Mouse (Mus musculus) myocyte (in vitro differentiated cells): ENCODE results near the gene Dhps. TPM values are rescaled to one million over a fixed set of nuclear protein-coding genes. Genes with fewer than 3 reads are reported as not detected.

ENCODE experiments used
- H3K27me3 ChIP-seq: one replicate; pipeline ENCODE4 v1.6.1; 2011; ENCODE audit not compliant: control insufficient read depth, insufficient read depth, insufficient read length
- H3K36me3 ChIP-seq: one replicate; pipeline ENCODE4 v1.6.1; 2011; ENCODE audit not compliant: control insufficient read depth, insufficient read depth
- H3K4me2 ChIP-seq: one replicate; pipeline ENCODE4 v1.6.1; 2011; ENCODE audit warnings: low read depth, control low read depth
- H3K4me3 ChIP-seq: one replicate; pipeline ENCODE4 v1.5.1; 2011; ENCODE audit warnings: mild to moderate bottlenecking, control low read depth, moderate library complexity
- H3K79me2 ChIP-seq: one replicate; pipeline ENCODE4 v1.6.1; 2011; ENCODE audit not compliant: control insufficient read depth, insufficient read depth
- H3ac ChIP-seq: one replicate; pipeline ENCODE4 v1.6.1; 2011; ENCODE audit not compliant: control insufficient read depth, insufficient read length
- CEBPB ChIP-seq: IDR thresholded peaks from 2 replicates; pipeline ENCODE4 v1.6.1; 2011; ENCODE audit warnings: mild to moderate bottlenecking, moderate library complexity; ENCODE audit not compliant: poor library complexity, insufficient read depth, severe bottlenecking
- E2F4 ChIP-seq: IDR thresholded peaks from one replicate; pipeline ENCODE4 v1.6.1; 2011; ENCODE audit warnings: mild to moderate bottlenecking, control low read depth, moderate library complexity; ENCODE audit not compliant: insufficient read depth
- MAX ChIP-seq: IDR thresholded peaks from one replicate; pipeline ENCODE4 v1.6.1; 2011; ENCODE audit warnings: low read depth, mild to moderate bottlenecking, control low read depth
- MYOD1 ChIP-seq, 3 experiments: IDR thresholded peaks; one replicate each; pipeline ENCODE4 v1.6.1; 2011; ENCODE audit warnings: control low read depth in 2 of 3, low read depth in 2 of 3, mild to moderate bottlenecking in 2 of 3, moderate library complexity in 1 of 3; ENCODE audit not compliant: insufficient read length in 2 of 3, control insufficient read depth in 1 of 3
- MYOG ChIP-seq, 3 experiments: IDR thresholded peaks; one replicate each; pipeline ENCODE4 v1.6.1; 2011; ENCODE audit warnings: control low read depth in 2 of 3, low read depth in 2 of 3, mild to moderate bottlenecking in 2 of 3; ENCODE audit not compliant: insufficient read length in 2 of 3, control insufficient read depth in 1 of 3, insufficient read depth in 1 of 3
- POLR2A ChIP-seq: IDR thresholded peaks from one replicate; pipeline ENCODE4 v1.6.1; 2011; ENCODE audit warnings: low read depth, mild to moderate bottlenecking, control low read depth, moderate library complexity; ENCODE audit not compliant: insufficient read length
- POLR2AphosphoS2 ChIP-seq: IDR thresholded peaks from one replicate; pipeline ENCODE4 v1.6.1; 2011; ENCODE audit warnings: low read depth, control low read depth; ENCODE audit not compliant: insufficient read length
- REST ChIP-seq: IDR thresholded peaks from one replicate; pipeline ENCODE4 v1.6.1; 2011; ENCODE audit warnings: mild to moderate bottlenecking, control low read depth, moderate library complexity; ENCODE audit not compliant: insufficient read depth, insufficient read length
- SRF ChIP-seq: IDR thresholded peaks from one replicate; pipeline ENCODE4 v1.6.1; 2011; ENCODE audit warnings: low read depth; ENCODE audit not compliant: control insufficient read depth, insufficient read length
- TCF12 ChIP-seq: IDR thresholded peaks from one replicate; pipeline ENCODE4 v1.6.1; 2011; ENCODE audit warnings: mild to moderate bottlenecking, control low read depth; ENCODE audit not compliant: poor library complexity, insufficient read depth, severe bottlenecking
- TCF3 ChIP-seq: IDR thresholded peaks from one replicate; pipeline ENCODE4 v1.6.1; 2011; ENCODE audit warnings: low read depth, control low read depth; ENCODE audit not compliant: insufficient read length
- USF1 ChIP-seq: IDR thresholded peaks from one replicate; pipeline ENCODE4 v1.6.1; 2011; ENCODE audit warnings: low read depth, mild to moderate bottlenecking, control low read depth, moderate library complexity
- polyA plus RNA-seq: library from polyadenylated mRNA; unstranded; fragments of >200 nt; fragmentation: generic; extraction: Trizol; gene quantifications from one replicate; pipeline ENCODE4 v1.2.1, GENCODE M21; 2012; ENCODE audit warnings: missing spikeins

Dhps gene
- polyA plus RNA-seq, 1 experiment: 86.7 TPM

- Histone ChIP-seq H3K79me2 (no peaks in the 10 kb centered on the region), H3ac (peak within 1 kb of the TSS; percentile 20), H3K4me3 (peak within 1 kb of the TSS; percentile 54), H3K4me2 (peak within 1 kb of the TSS; percentile 73), H3K27me3 (no peaks in the 10 kb centered on the region), H3K36me3 (no peaks in the 10 kb centered on the region)
- TF ChIP-seq REST: no peak
- peak; percentile 67 for TF ChIP-seq POLR2AphosphoS2
- TF ChIP-seq MAX: no peak
- TF ChIP-seq E2F4: no peak
- no peak for TF ChIP-seq USF1
- TF ChIP-seq MYOG (IDR thresholded peaks at IDR 0.05; ENCODE audit: control insufficient read depth in 1 of 3, insufficient read depth in 1 of 3, insufficient read length in 2 of 3, low read depth in 2 of 3): peak in 1 of 3 experiments; percentile 29
- no peak for TF ChIP-seq TCF3
- TF ChIP-seq MYOD1 (IDR thresholded peaks at IDR 0.05; ENCODE audit: control insufficient read depth in 1 of 3, insufficient read length in 2 of 3, low read depth in 2 of 3): peak in 1 of 3 experiments; percentile 3
- no peak for TF ChIP-seq SRF
- no peak for TF ChIP-seq TCF12
- peak; percentile 28 for TF ChIP-seq POLR2A
- TF ChIP-seq CEBPB: no peak
Measured at GRCm38 (mm10) chr8:85059879-85060616, 11.5 kb upstream of the Dhps start, which contains the start of gene Fbxw9. Gene Fbxw9, plus strand, starts transcription at chr8:85060055.

- Histone ChIP-seq H3K4me3 (no peak overlapping the region), H3K79me2 (no peaks in the 10 kb centered on the region), H3K36me3 (no peaks in the 10 kb centered on the region), H3K27me3 (no peaks in the 10 kb centered on the region), H3ac (no peak overlapping the region), H3K4me2 (no peak overlapping the region)
- no peak for TF ChIP-seq E2F4
- no peak for TF ChIP-seq TCF12
- TF ChIP-seq SRF: no peak
- no peak for TF ChIP-seq REST
Measured at GRCm38 (mm10) chr8:85062603-85063002, 9.0 kb upstream of the Dhps start.

GRCm38 (mm10) chr8:85065213-85065612 is 6.3 kb upstream of the Dhps start:
- no peaks in the 10 kb centered on the region for H3K79me2 ChIP-seq
- TF ChIP-seq MAX (no peak), POLR2AphosphoS2 (no peak), MYOD1 (IDR thresholded peaks at IDR 0.05; ENCODE audit: control insufficient read depth in 1 of 3, insufficient read length in 2 of 3, low read depth in 2 of 3) (no peak), TCF12 (no peak), SRF (no peak)
- no peak overlapping the region for H3ac ChIP-seq
- H3K27me3 ChIP-seq: no peaks in the 10 kb centered on the region
- H3K4me2 ChIP-seq: no peak overlapping the region
- no peak overlapping the region for H3K4me3 ChIP-seq
- no peaks in the 10 kb centered on the region for H3K36me3 ChIP-seq

GRCm38 (mm10) chr8:85067155-85067554 is 4.4 kb upstream of the Dhps start:
- Histone ChIP-seq H3K4me2 (no peak overlapping the region), H3K27me3 (no peaks in the 10 kb centered on the region), H3K79me2 (no peaks in the 10 kb centered on the region), H3K4me3 (no peak overlapping the region), H3ac (no peak overlapping the region), H3K36me3 (no peaks in the 10 kb centered on the region)
- TF ChIP-seq POLR2AphosphoS2 (peak; percentile 26), MAX (no peak)

GRCm38 (mm10) chr8:85067982-85068381 is 3.6 kb upstream of the Dhps start, which contains the start of gene Gm5741:
Gene Gm5741, minus strand, starts transcription at chr8:85067982.
- Histone ChIP-seq H3K36me3 (no peaks in the 10 kb centered on the region), H3K79me2 (no peaks in the 10 kb centered on the region), H3K4me3 (no peak within 1 kb of the TSS), H3K4me2 (no peak within 1 kb of the TSS), H3K27me3 (no peaks in the 10 kb centered on the region), H3ac (no peak within 1 kb of the TSS)
- no peak for TF ChIP-seq POLR2AphosphoS2
- no peak for TF ChIP-seq TCF12
- no peak for TF ChIP-seq CEBPB
- TF ChIP-seq SRF: no peak
- TF ChIP-seq MYOG (IDR thresholded peaks at IDR 0.05; ENCODE audit: control insufficient read depth in 1 of 3, insufficient read depth in 1 of 3, insufficient read length in 2 of 3, low read depth in 2 of 3): no peak
- TF ChIP-seq POLR2A: no peak
- TF ChIP-seq MAX: no peak
- no peak for TF ChIP-seq MYOD1 (IDR thresholded peaks at IDR 0.05; ENCODE audit: control insufficient read depth in 1 of 3, insufficient read length in 2 of 3, low read depth in 2 of 3)
